Mouse (Mus musculus): ENCODE results near the gene Zfp143.

- no peak for TF ChIP-seq CTCF (IDR thresholded peaks at IDR 0.05; ENCODE audit: low read depth)
- TF ChIP-seq EP300 (IDR thresholded peaks at IDR 0.05; ENCODE audit: low read depth): peak; percentile 14; the same call in 1 of the 2 replicates
Observed at GRCm38 (mm10) chr7:110061752-110062273, 796 bp downstream of the Zfp143 start.

Measured in heart, postnatal 0 days (tissue).